Mouse (Mus musculus) kidney, postnatal 0 days (tissue): Measurements from ENCODE around the gene Slc35g2. TPM values are rescaled to one million over a fixed set of nuclear protein-coding genes. Genes with fewer than 3 reads are reported as not detected.

Experiments
- ATAC-seq: fragments of 200-750 bp; cut with Nextera tagmentation; replicated peaks from 2 replicates; pipeline ENCODE4 v1.8.0; 2017; ENCODE audit warnings: low read depth, moderate number of reproducible peaks, moderate TSS enrichment, moderate library complexity; ENCODE audit not compliant: low FRiP score
- DNase-seq: peaks from one replicate; pipeline ENCODE4 v3.0.0-alpha.2; 2016; ENCODE audit warnings: low spot score
- H3K27ac ChIP-seq: fragments of 300-500 bp; sonication (generic); 2 replicates; pipeline ENCODE4 v1.5.1; 2014; ENCODE audit warnings: mild to moderate bottlenecking
- H3K27me3 ChIP-seq: fragments of 300-500 bp; sonication (generic); 2 replicates; pipeline ENCODE4 v1.6.1; 2014; ENCODE audit warnings: low read length, mixed read lengths; ENCODE audit not compliant: insufficient read depth
- H3K36me3 ChIP-seq: fragments of 300-500 bp; sonication (generic); 2 replicates; pipeline ENCODE4 v1.6.1; 2014; ENCODE audit warnings: low read length, mixed read lengths; ENCODE audit not compliant: insufficient read depth
- H3K4me1 ChIP-seq: fragments of 300-500 bp; sonication (generic); replicated peaks from 2 replicates; pipeline ENCODE4 v1.6.1; 2014; ENCODE audit warnings: antibody characterized with exemption, low read length, mixed read lengths; ENCODE audit not compliant: insufficient read depth
- H3K4me2 ChIP-seq: fragments of 300-500 bp; sonication (generic); 2 replicates; pipeline ENCODE4 v1.6.1; 2014; ENCODE audit warnings: mild to moderate bottlenecking, low read length, moderate library complexity, mixed read lengths
- H3K4me3 ChIP-seq: fragments of 300-500 bp; sonication (generic); replicated peaks from 2 replicates; pipeline ENCODE4 v1.5.1; 2014; ENCODE audit warnings: low read depth, low read length
- H3K9ac ChIP-seq: fragments of 300-500 bp; sonication (generic); 2 replicates; pipeline ENCODE4 v1.6.1; 2014; ENCODE audit warnings: low read depth, low read length
- H3K9me3 ChIP-seq: fragments of 300-500 bp; sonication (generic); replicated peaks from 2 replicates; pipeline ENCODE4 v1.6.1; 2016; ENCODE audit warnings: low read length, inconsistent platforms, mixed read lengths
- CTCF ChIP-seq: IDR thresholded peaks from 2 replicates; pipeline ENCODE4 v1.5.1; 2016; ENCODE audit warnings: antibody characterized with exemption, low read depth, mild to moderate bottlenecking, moderate library complexity
- WGBS: fragments of 180-500 bp; shearing (Covaris S2); extraction: QIAGEN DNeasy Blood & Tissue Kit; methylation state at CpG from one replicate; pipeline ENCODE4 v1.1.7; 2014; 5-methylcytosine and 5-hydroxymethylcytosine counted together
- polyA plus RNA-seq: library from polyadenylated mRNA; unstranded; fragments of >200 nt; fragmentation: Nextera tagmentation; extraction: Ambion mirVana; gene quantifications from 2 replicates; pipeline ENCODE4 v1.2.1, GENCODE M21; 2015

Gene Slc35g2
- polyA plus RNA-seq, 1 experiment from 2014 or later = 5.9 TPM

GRCm38 (mm10) chr9:100582883-100583575, 12.1 kb upstream of the Slc35g2 start:
- no peaks in the 10 kb centered on the region for H3K36me3 ChIP-seq
- peak overlapping the region; percentile 32; the same call in 1 of the 2 replicates for H3K4me2 ChIP-seq
- ATAC-seq = peak; percentile 89
- H3K4me3 ChIP-seq = no peak overlapping the region
- no peaks in the 10 kb centered on the region for H3K27me3 ChIP-seq
- H3K27ac ChIP-seq = peak overlapping the region; percentile 85
- H3K9ac ChIP-seq = no peak overlapping the region
- no peaks in the 10 kb centered on the region for H3K9me3 ChIP-seq
- WGBS = 45% methylated on average over 13 of the region's 13 CpGs
- DNase-seq = peak; percentile 74
- H3K4me1 ChIP-seq = peaks cover 11% of the 10 kb centered on the region; the same call in 1 of the 2 replicates
- no peak for TF ChIP-seq CTCF

GRCm38 (mm10) chr9:100581543-100582492, 10.9 kb upstream of the Slc35g2 start:
- H3K27ac ChIP-seq = peak overlapping the region; percentile 60
- no peak overlapping the region for H3K4me2 ChIP-seq
- ATAC-seq (peak; percentile 52; the same call in 1 of the 2 replicates), DNase-seq (peak; percentile 50)
- H3K4me1 ChIP-seq = peaks cover 11% of the 10 kb centered on the region; the same call in 1 of the 2 replicates
- H3K27me3 ChIP-seq = no peaks in the 10 kb centered on the region
- no peak overlapping the region for H3K9ac ChIP-seq
- no peak overlapping the region for H3K4me3 ChIP-seq
- H3K9me3 ChIP-seq = no peaks in the 10 kb centered on the region
- WGBS = 45% methylated on average over 13 of the region's 13 CpGs
- H3K36me3 ChIP-seq = no peaks in the 10 kb centered on the region
- no peak for TF ChIP-seq CTCF

GRCm38 (mm10) chr9:100580196-100580740, 9.4 kb upstream of the Slc35g2 start:
- H3K9me3 ChIP-seq = no peaks in the 10 kb centered on the region
- no peak for TF ChIP-seq CTCF
- H3K27me3 ChIP-seq = no peaks in the 10 kb centered on the region
- ATAC-seq (no peak), DNase-seq (no peak)
- no peak overlapping the region for H3K4me3 ChIP-seq
- H3K36me3 ChIP-seq = no peaks in the 10 kb centered on the region
- 80% methylated on average over 20 of the region's 20 CpGs for WGBS
- H3K4me2 ChIP-seq = no peak overlapping the region
- H3K4me1 ChIP-seq = peaks cover 11% of the 10 kb centered on the region; the same call in 1 of the 2 replicates
- H3K9ac ChIP-seq = no peak overlapping the region
- H3K27ac ChIP-seq = no peak overlapping the region

GRCm38 (mm10) chr9:100573942-100574341, 3.1 kb upstream of the Slc35g2 start:
- Histone ChIP-seq H3K36me3 (no peaks in the 10 kb centered on the region), H3K27me3 (no peaks in the 10 kb centered on the region), H3K4me2 (no peak overlapping the region), H3K27ac (no peak overlapping the region), H3K9me3 (no peaks in the 10 kb centered on the region), H3K4me1 (no peaks in the 10 kb centered on the region), H3K4me3 (no peak overlapping the region), H3K9ac (no peak overlapping the region)
- 50% methylated on average over 5 of the region's 5 CpGs for WGBS
- TF ChIP-seq CTCF = no peak
- DNase-seq (no peak), ATAC-seq (no peak)

GRCm38 (mm10) chr9:100573300-100573699, 2.4 kb upstream of the Slc35g2 start:
- Histone ChIP-seq H3K36me3 (no peaks in the 10 kb centered on the region), H3K27ac (no peak overlapping the region), H3K9me3 (no peaks in the 10 kb centered on the region), H3K27me3 (no peaks in the 10 kb centered on the region), H3K9ac (no peak overlapping the region), H3K4me2 (no peak overlapping the region), H3K4me1 (no peaks in the 10 kb centered on the region), H3K4me3 (no peak overlapping the region)
- ATAC-seq (no peak), DNase-seq (no peak)
- WGBS = 75% methylated on average over 2 of the region's 2 CpGs
- no peak for TF ChIP-seq CTCF

GRCm38 (mm10) chr9:100571511-100571910, 621 bp upstream of the Slc35g2 start:
- Histone ChIP-seq H3K36me3 (no peaks in the 10 kb centered on the region), H3K4me1 (no peaks in the 10 kb centered on the region), H3K4me2 (peak overlapping the region; percentile 64; the same call in 1 of the 2 replicates), H3K4me3 (no peak overlapping the region), H3K27ac (no peak overlapping the region), H3K27me3 (no peaks in the 10 kb centered on the region), H3K9ac (no peak overlapping the region), H3K9me3 (no peaks in the 10 kb centered on the region)
- DNase-seq = no peak
- no peak for ATAC-seq
- 79% methylated on average over 1 of the region's 1 CpGs for WGBS
- TF ChIP-seq CTCF = no peak
